Mouse (Mus musculus): ENCODE measurements around the gene S100pbp.

- TF ChIP-seq CTCF (IDR thresholded peaks at IDR 0.05): no peak
- TF ChIP-seq EP300 (IDR thresholded peaks at IDR 0.05): no peak
Measured at GRCm38 (mm10) chr4:129188041-129188659, 1.4 kb downstream of the S100pbp start.

All from lung, postnatal 0 days (tissue).